Mouse (Mus musculus) midbrain, embryonic 12.5 days (tissue): ENCODE measurements around the gene Smtnl2. TPM values are rescaled to one million over a fixed set of nuclear protein-coding genes. Genes with fewer than 3 reads are reported as not detected.
"Not testable (repeated sequence)": the region's sequence is repeated elsewhere in the genome, so short reads cannot be mapped to it uniquely, and the experiment has no call there.

ENCODE experiments used
- ATAC-seq: fragments of 200-750 bp; cut with Nextera tagmentation; 2 replicates; pipeline ENCODE4 v1.8.0; 2017; ENCODE audit warnings: low read depth, moderate TSS enrichment, moderate library complexity; ENCODE audit not compliant: low FRiP score
- H3K27ac ChIP-seq: fragments of 300-500 bp; sonication (generic); replicated peaks from 2 replicates; pipeline ENCODE4 v1.5.1; 2016; ENCODE audit warnings: mild to moderate bottlenecking
- H3K27me3 ChIP-seq: fragments of 300-500 bp; sonication (generic); 2 replicates; pipeline ENCODE4 v1.6.1; 2016; ENCODE audit warnings: mild to moderate bottlenecking
- H3K36me3 ChIP-seq: fragments of 300-500 bp; sonication (generic); 2 replicates; pipeline ENCODE4 v1.6.1; 2016
- H3K4me1 ChIP-seq: fragments of 300-500 bp; sonication (generic); 2 replicates; pipeline ENCODE4 v1.6.1; 2016
- H3K4me2 ChIP-seq: fragments of 300-500 bp; sonication (generic); replicated peaks from 2 replicates; pipeline ENCODE4 v1.6.1; 2016; ENCODE audit warnings: mild to moderate bottlenecking, moderate library complexity
- H3K4me3 ChIP-seq: fragments of 300-500 bp; sonication (generic); 2 replicates; pipeline ENCODE4 v1.5.1; 2016; ENCODE audit warnings: mild to moderate bottlenecking
- H3K9ac ChIP-seq: fragments of 300-500 bp; sonication (generic); replicated peaks from 2 replicates; pipeline ENCODE4 v1.6.1; 2016; ENCODE audit warnings: mild to moderate bottlenecking, moderate library complexity
- H3K9me3 ChIP-seq: fragments of 300-500 bp; sonication (generic); 2 replicates; pipeline ENCODE4 v1.6.1; 2016; ENCODE audit warnings: mild to moderate bottlenecking
- WGBS: fragments of 180-500 bp; shearing (Covaris S2); methylation state at CpG from one replicate; pipeline ENCODE4 v1.1.7; 2016; 5-methylcytosine and 5-hydroxymethylcytosine counted together
- microRNA-seq: library from miRNA; unstranded; fragments of <30 nt; microRNA quantifications from one replicate; pipeline ENCODE4, GENCODE M21; 2017
- polyA plus RNA-seq: library from polyadenylated mRNA; unstranded; fragments of >200 nt; fragmentation: Nextera tagmentation; extraction: Ambion mirVana; gene quantifications from 2 replicates; pipeline ENCODE4 v1.2.1, GENCODE M21; 2016

The Smtnl2 gene
- polyA plus RNA-seq, 1 experiment from 2014 or later = 4.0 TPM

- Histone ChIP-seq H3K27me3 (no peaks in the 10 kb centered on the region), H3K27ac (no peak overlapping the region), H3K4me3 (no peak overlapping the region), H3K4me2 (no peak overlapping the region), H3K9ac (no peak overlapping the region), H3K9me3 (no peaks in the 10 kb centered on the region), H3K4me1 (no peaks in the 10 kb centered on the region), H3K36me3 (no peaks in the 10 kb centered on the region)
- ATAC-seq = no peak
- WGBS = 64% methylated on average over 10 of the region's 10 CpGs
These were observed 63.0 kb downstream of the Smtnl2 start for GRCm38 (mm10) chr11:72348563-72348962.

GRCm38 (mm10) chr11:72344486-72344885, 67.0 kb downstream of the Smtnl2 start:
- no peak for ATAC-seq
- 90% methylated on average over 11 of the region's 11 CpGs for WGBS
- Histone ChIP-seq H3K4me1 (no peaks in the 10 kb centered on the region), H3K4me2 (no peak overlapping the region), H3K27me3 (no peaks in the 10 kb centered on the region), H3K9me3 (no peaks in the 10 kb centered on the region), H3K27ac (no peak overlapping the region), H3K36me3 (no peaks in the 10 kb centered on the region), H3K4me3 (no peak overlapping the region), H3K9ac (no peak overlapping the region)

- WGBS = 33% methylated on average over 8 of the region's 8 CpGs
These were observed 67.6 kb downstream of the Smtnl2 start for GRCm38 (mm10) chr11:72343904-72344303.

GRCm38 (mm10) chr11:72343238-72343625, 68.3 kb downstream of the Smtnl2 start:
- not testable (repeated sequence) for H3K27ac ChIP-seq, H3K9me3 ChIP-seq, ATAC-seq, H3K4me1 ChIP-seq, H3K4me3 ChIP-seq, H3K36me3 ChIP-seq, H3K27me3 ChIP-seq, H3K4me2 ChIP-seq, H3K9ac ChIP-seq
- 92% methylated on average over 5 of the region's 5 CpGs for WGBS

More at GRCm38 (mm10) chr11:72343904-72344303, 67.6 kb downstream of the Smtnl2 start:
- Histone ChIP-seq H3K9me3 (no peaks in the 10 kb centered on the region), H3K27me3 (no peaks in the 10 kb centered on the region), H3K36me3 (no peaks in the 10 kb centered on the region), H3K4me2 (no peak overlapping the region), H3K27ac (no peak overlapping the region), H3K4me3 (no peak overlapping the region), H3K4me1 (peaks cover 2% of the 10 kb centered on the region; the same call in 1 of the 2 replicates), H3K9ac (no peak overlapping the region)
- ATAC-seq = no peak

- ATAC-seq = peak; percentile 77
- Histone ChIP-seq H3K4me2 (no peak overlapping the region), H3K4me1 (peaks cover 10% of the 10 kb centered on the region), H3K36me3 (no peaks in the 10 kb centered on the region), H3K27me3 (no peaks in the 10 kb centered on the region), H3K27ac (no peak overlapping the region), H3K9me3 (no peaks in the 10 kb centered on the region), H3K9ac (no peak overlapping the region), H3K4me3 (no peak overlapping the region)
- 8% methylated on average over 7 of the region's 7 CpGs for WGBS
These were observed 68.8 kb downstream of the Smtnl2 start for GRCm38 (mm10) chr11:72342549-72343237.

GRCm38 (mm10) chr11:72339716-72340115, 71.8 kb downstream of the Smtnl2 start:
- no peak overlapping the region for H3K9ac ChIP-seq

More at GRCm38 (mm10) chr11:72339716-72340115, 71.8 kb downstream of the Smtnl2 start:
- Histone ChIP-seq H3K4me2 (no peak overlapping the region), H3K36me3 (no peaks in the 10 kb centered on the region), H3K4me1 (peaks cover 10% of the 10 kb centered on the region), H3K9me3 (no peaks in the 10 kb centered on the region), H3K4me3 (no peak overlapping the region), H3K27ac (no peak overlapping the region), H3K27me3 (no peaks in the 10 kb centered on the region)
- WGBS = 79% methylated on average over 4 of the region's 4 CpGs
- ATAC-seq = no peak

Small RNAs within 50 kb of the gene (microRNA-seq; reads per million reads assigned to microRNA genes)
- not detected for gene Mir6338

Other genes with a start within 250 kb of the Smtnl2 start
- 0.85 and 0.97 TPM in 2 replicates for gene Gm43951, start 204.9 kb downstream of the Smtnl2 start, polyA plus RNA-seq
- 29.2 and 30.1 TPM in 2 replicates for gene 4933427D14Rik, start 204.3 kb downstream of the Smtnl2 start, polyA plus RNA-seq
- gene Txndc17, start 204.2 kb downstream of the Smtnl2 start, polyA plus RNA-seq = 154 and 162 TPM in 2 replicates
- 53.7 and 58.6 TPM in 2 replicates for gene Med31, start 196.1 kb downstream of the Smtnl2 start, polyA plus RNA-seq
- gene Slc13a5, start 144.5 kb downstream of the Smtnl2 start, polyA plus RNA-seq = 0.29 and 0.33 TPM in 2 replicates
- gene Xaf1, start 110.1 kb downstream of the Smtnl2 start, polyA plus RNA-seq = 1.6 and 2.0 TPM in 2 replicates
- gene Fbxo39, start 97.3 kb downstream of the Smtnl2 start, polyA plus RNA-seq = not detected in 2 replicates
- gene Tekt1, start 49.3 kb downstream of the Smtnl2 start, polyA plus RNA-seq = 3.8 and 4.6 TPM in 2 replicates
- not detected in 2 replicates for gene Ggt6, start 23.8 kb upstream of the Smtnl2 start, polyA plus RNA-seq
- 136 and 138 TPM in 2 replicates for gene Mybbp1a, start 29.6 kb upstream of the Smtnl2 start, polyA plus RNA-seq
- 6.8 and 9.4 TPM in 2 replicates for gene Spns2, start 78.2 kb upstream of the Smtnl2 start, polyA plus RNA-seq
- 0.09 and 0.10 TPM in 2 replicates for gene Spns3, start 138.8 kb upstream of the Smtnl2 start, polyA plus RNA-seq
- gene Ube2g1, start 195.6 kb upstream of the Smtnl2 start, polyA plus RNA-seq = 113 and 116 TPM in 2 replicates